Mouse (Mus musculus): ENCODE results near the gene Kcnab1. TPM values are rescaled to one million over a fixed set of nuclear protein-coding genes. Genes with fewer than 3 reads are reported as not detected.

Gene Kcnab1
- total and polyA plus RNA-seq, 3 experiments = 0.38 to 0.81 (median 0.76) TPM

DNA sequence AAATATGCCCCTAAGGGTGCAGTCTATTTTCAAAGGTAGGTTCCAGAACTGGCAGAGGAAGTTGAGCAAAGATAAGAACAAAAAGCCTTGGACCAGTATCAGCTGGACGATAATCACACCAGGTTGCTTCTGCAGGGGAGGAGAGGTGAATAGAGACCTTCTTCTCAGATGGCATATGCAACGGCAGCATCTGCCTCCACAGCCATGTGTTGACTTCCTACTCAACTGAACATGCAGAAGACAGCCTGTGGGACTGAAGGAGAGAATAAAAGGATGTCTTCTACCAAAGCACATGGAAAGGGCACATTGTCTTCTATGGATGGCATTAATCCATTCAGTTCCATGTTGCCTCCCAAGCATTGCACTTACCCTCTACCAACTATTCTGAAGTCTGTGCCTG is 114.5 kb downstream of the Kcnab1 start:
- H3K4me1 ChIP-seq (ENCODE audit: control insufficient read depth in 1 of 2, insufficient read depth in 2 of 2) = no peaks in the 10 kb centered on the region
- H3K4me2 ChIP-seq (ENCODE audit: insufficient read depth, low read depth, poor library complexity, severe bottlenecking) = no peak overlapping the region
- in situ Hi-C loops (cut with MboI; ENCODE audit: low pct_ligation_motif_present, low pct_unique_long_range_greater_than_20kb, low sequenced_read_pairs) (no loop called here), dilution Hi-C loops (cut with MboI; ENCODE audit: extremely low pct_ligation_motif_present, extremely low pct_unique_long_range_greater_than_20kb, low sequenced_read_pairs) (no loop called here)
- H3K27me3 ChIP-seq (replicated peaks) = no peaks in the 10 kb centered on the region
- H3K4me3 ChIP-seq (replicated peaks in 1 of 3; ENCODE audit: low read depth in 2 of 3, low read length in 2 of 3, poor library complexity in 1 of 3) = no peak overlapping the region
- TF ChIP-seq E2F4 (IDR thresholded peaks at IDR 0.05; ENCODE audit: insufficient replicate concordance, low read depth, low read length) (no peak), ZNF384 (IDR thresholded peaks at IDR 0.05; ENCODE audit: low read depth, low read length) (no peak), ZMIZ1 (IDR thresholded peaks at IDR 0.05; ENCODE audit: low read depth, low read length) (no peak), EP300 (IDR thresholded peaks at IDR 0.05; ENCODE audit: low read length) (no peak), MYC (IDR thresholded peaks at IDR 0.05; ENCODE audit: low read depth, low read length) (no peak), MAZ (IDR thresholded peaks at IDR 0.05; ENCODE audit: low read depth, low read length) (no peak), IRF4 (IDR thresholded peaks at IDR 0.05; ENCODE audit: low read depth, low read length) (no peak), CHD2 (IDR thresholded peaks at IDR 0.05; ENCODE audit: low read length) (no peak), ELF1 (IDR thresholded peaks at IDR 0.05; ENCODE audit: low read depth, low read length) (no peak), POLR2AphosphoS2 (IDR thresholded peaks at IDR 0.05; ENCODE audit: low read depth, low read length) (no peak), NRF1 (IDR thresholded peaks at IDR 0.05; ENCODE audit: low read depth, low read length) (no peak), TBP (conservative IDR thresholded peaks at IDR 0.05; ENCODE audit: low read depth, low read length) (no peak), GABPA (IDR thresholded peaks at IDR 0.05; ENCODE audit: insufficient replicate concordance, low read depth, low read length) (no peak)
- no peaks in the 10 kb centered on the region for H3K79me2 ChIP-seq (replicated peaks; ENCODE audit: control insufficient read depth, extremely low read depth, insufficient read depth, poor library complexity, severe bottlenecking)
- DNase-seq (ENCODE audit: extremely low read depth) = no peak
- no peak overlapping the region for H3K9ac ChIP-seq (ENCODE audit: insufficient read depth, low read depth)
- H3K36me3 ChIP-seq (replicated peaks in 1 of 2; ENCODE audit: control insufficient read depth in 1 of 2, insufficient read depth in 1 of 2, low read length in 1 of 2) = no peaks in the 10 kb centered on the region
- no peak overlapping the region for H3K27ac ChIP-seq (ENCODE audit: insufficient read depth, low read depth)
- H3K9me3 ChIP-seq (replicated peaks; ENCODE audit: low read length) = no peaks in the 10 kb centered on the region

DNA sequence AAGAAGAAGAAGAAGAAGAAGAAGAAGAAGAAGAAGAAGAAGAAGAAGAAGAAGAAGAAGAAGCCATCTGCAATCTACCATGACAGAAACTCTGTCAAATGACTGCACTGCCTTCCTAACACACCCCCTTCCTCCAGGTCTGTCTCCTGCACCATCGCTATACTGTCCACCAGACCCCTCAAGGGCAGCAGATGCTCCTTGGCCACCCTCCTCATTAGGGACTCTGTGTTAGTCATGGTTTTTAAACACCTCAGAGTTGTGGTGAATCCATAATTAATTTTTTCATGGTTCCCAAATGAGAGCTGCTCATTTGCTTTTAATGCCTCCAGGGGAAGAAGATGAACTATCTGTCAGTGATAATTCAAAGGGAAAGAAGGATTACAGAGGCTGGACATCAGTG is 121.8 kb downstream of the Kcnab1 start:
- no peaks in the 10 kb centered on the region for H3K27me3 ChIP-seq (replicated peaks)
- no peak for DNase-seq (ENCODE audit: extremely low read depth)
- peaks cover 2% of the 10 kb centered on the region for H3K9me3 ChIP-seq (replicated peaks; ENCODE audit: low read length)
- TF ChIP-seq CHD2 (IDR thresholded peaks at IDR 0.05; ENCODE audit: low read length) = no peak
- TF ChIP-seq POLR2AphosphoS2 (IDR thresholded peaks at IDR 0.05; ENCODE audit: low read depth, low read length) = no peak
- TF ChIP-seq POLR2A (IDR thresholded peaks at IDR 0.05; ENCODE audit: low read depth, low read length) = no peak
- no peak for TF ChIP-seq TCF12 (IDR thresholded peaks at IDR 0.05; ENCODE audit: low read depth, low read length)
- no peak overlapping the region for H3K9ac ChIP-seq (ENCODE audit: insufficient read depth, low read depth)
- dilution Hi-C loops (cut with MboI; ENCODE audit: extremely low pct_ligation_motif_present, extremely low pct_unique_long_range_greater_than_20kb, low sequenced_read_pairs) (no loop called here), in situ Hi-C loops (cut with MboI; ENCODE audit: low pct_ligation_motif_present, low pct_unique_long_range_greater_than_20kb, low sequenced_read_pairs) (no loop called here)
- no peak overlapping the region for H3K27ac ChIP-seq (ENCODE audit: insufficient read depth, low read depth)
- no peaks in the 10 kb centered on the region for H3K79me2 ChIP-seq (replicated peaks; ENCODE audit: control insufficient read depth, extremely low read depth, insufficient read depth, poor library complexity, severe bottlenecking)
- H3K36me3 ChIP-seq (replicated peaks in 1 of 2; ENCODE audit: control insufficient read depth in 1 of 2, insufficient read depth in 1 of 2, low read length in 1 of 2) = no peaks in the 10 kb centered on the region
- H3K4me1 ChIP-seq (ENCODE audit: control insufficient read depth in 1 of 2, insufficient read depth in 2 of 2) = no peaks in the 10 kb centered on the region
- H3K4me3 ChIP-seq (replicated peaks in 1 of 3; ENCODE audit: low read depth in 2 of 3, low read length in 2 of 3, poor library complexity in 1 of 3) = no peak overlapping the region
- H3K4me2 ChIP-seq (ENCODE audit: insufficient read depth, low read depth, poor library complexity, severe bottlenecking) = no peak overlapping the region
